Mouse (Mus musculus): ENCODE data around the gene Cdk5r2. TPM values are rescaled to one million over a fixed set of nuclear protein-coding genes. Genes with fewer than 3 reads are reported as not detected.

Cdk5r2 gene
- polyA plus RNA-seq, 1 experiment from 2014 or later = 9.0 TPM

- no peaks in the 10 kb centered on the region for H3K9me3 ChIP-seq
- H3K27ac ChIP-seq (replicated peaks) = no peak overlapping the region
- H3K36me3 ChIP-seq = no peaks in the 10 kb centered on the region
- peaks cover 100% of the 10 kb centered on the region for H3K27me3 ChIP-seq
- H3K4me2 ChIP-seq = peak overlapping the region; percentile 61
- peak overlapping the region; percentile 35 for H3K4me3 ChIP-seq
- 2% methylated on average over 36 of the region's 66 CpGs for WGBS
- peak overlapping the region; percentile 57 for H3K9ac ChIP-seq
- no peak for ATAC-seq (ENCODE audit: low read depth)
- peaks cover 24% of the 10 kb centered on the region for H3K4me1 ChIP-seq (replicated peaks)
Measured at GRCm38 (mm10) chr1:74900341-74901285, 45.9 kb downstream of the Cdk5r2 start.

GRCm38 (mm10) chr1:74901686-74902085, 47.0 kb downstream of the Cdk5r2 start:
- no peak for ATAC-seq (ENCODE audit: low read depth)
- Histone ChIP-seq H3K9ac (no peak overlapping the region), H3K4me1 (replicated peaks) (peaks cover 24% of the 10 kb centered on the region), H3K4me2 (no peak overlapping the region), H3K27ac (replicated peaks) (no peak overlapping the region), H3K27me3 (peaks cover 99% of the 10 kb centered on the region), H3K4me3 (no peak overlapping the region), H3K9me3 (no peaks in the 10 kb centered on the region), H3K36me3 (no peaks in the 10 kb centered on the region)
- 5% methylated on average over 3 of the region's 3 CpGs for WGBS

- Histone ChIP-seq H3K4me3 (no peak overlapping the region), H3K4me2 (no peak overlapping the region), H3K9me3 (no peaks in the 10 kb centered on the region), H3K27me3 (peaks cover 99% of the 10 kb centered on the region), H3K4me1 (replicated peaks) (peaks cover 24% of the 10 kb centered on the region), H3K9ac (no peak overlapping the region), H3K36me3 (no peaks in the 10 kb centered on the region), H3K27ac (replicated peaks) (no peak overlapping the region)
- ATAC-seq (ENCODE audit: low read depth) = no peak
- WGBS = 26% methylated on average over 6 of the region's 6 CpGs
Measured at GRCm38 (mm10) chr1:74902191-74902590, 47.5 kb downstream of the Cdk5r2 start.

MicroRNAs encoded within 50 kb of the gene (microRNA counts, 519-probe panel; counts per million panel counts)
- microRNA mmu-miR-375 = not detected

Small RNA genes lying within 50 kb of the gene (microRNA-seq; reads per million reads assigned to microRNA genes)
- 142 reads per million, percentile 60 among the genes with 10 or more reads in this experiment for gene Mir375

Other genes with a start within 250 kb of the Cdk5r2 start
- 7.7 and 9.7 TPM in 2 replicates for gene Ttll4, start 193.2 kb upstream of the Cdk5r2 start, polyA plus RNA-seq (2015; fragmentation: Nextera tagmentation; extraction: Ambion mirVana)
- gene Cyp27a1, start 141.4 kb upstream of the Cdk5r2 start, polyA plus RNA-seq (2015; fragmentation: Nextera tagmentation; extraction: Ambion mirVana) = 2.9 and 4.0 TPM in 2 replicates
- 0.39 TPM in 1 of 2 replicates, not detected in the other for gene Prkag3, start 105.7 kb upstream of the Cdk5r2 start, polyA plus RNA-seq (2015; fragmentation: Nextera tagmentation; extraction: Ambion mirVana)
- gene Wnt6, start 83.0 kb upstream of the Cdk5r2 start, polyA plus RNA-seq (2015; fragmentation: Nextera tagmentation; extraction: Ambion mirVana) = 8.9 and 10.0 TPM in 2 replicates
- gene Wnt10a, start 63.4 kb upstream of the Cdk5r2 start, polyA plus RNA-seq (2015; fragmentation: Nextera tagmentation; extraction: Ambion mirVana) = 0.13 and 0.15 TPM in 2 replicates
- 0.26 TPM in 1 of 2 replicates, not detected in the other for gene Fev, start 30.5 kb downstream of the Cdk5r2 start, polyA plus RNA-seq (2015; fragmentation: Nextera tagmentation; extraction: Ambion mirVana)
- gene Cryba2, start 38.2 kb downstream of the Cdk5r2 start, polyA plus RNA-seq (2015; fragmentation: Nextera tagmentation; extraction: Ambion mirVana) = 0.85 TPM in 1 of 2 replicates, not detected in the other
- 0.04 and 0.14 TPM in 2 replicates for gene Cfap65, start 80.7 kb downstream of the Cdk5r2 start, polyA plus RNA-seq (2015; fragmentation: Nextera tagmentation; extraction: Ambion mirVana)
- 0.26 and 0.29 TPM in 2 replicates for gene Ihh, start 96.7 kb downstream of the Cdk5r2 start, polyA plus RNA-seq (2015; fragmentation: Nextera tagmentation; extraction: Ambion mirVana)

Measured in neural tube, embryonic 13.5 days (tissue).